Mouse (Mus musculus): ENCODE results near the gene Tbl1xr1. TPM values are rescaled to one million over a fixed set of nuclear protein-coding genes. Genes with fewer than 3 reads are reported as not detected.

Gene Tbl1xr1
- total RNA-seq, 2 experiments from 2014 or later, result 67.1 to 69.4 TPM

- no peak for DNase-seq (ENCODE audit: low spot score in 2 of 2)
Measured at GRCm38 (mm10) chr3:22192931-22193330, 116.5 kb downstream of the Tbl1xr1 start.

- no peak for DNase-seq (ENCODE audit: low spot score in 2 of 2)
Measured at GRCm38 (mm10) chr3:22194185-22194856, 117.9 kb downstream of the Tbl1xr1 start.

GRCm38 (mm10) chr3:22198802-22199201, 122.3 kb downstream of the Tbl1xr1 start:
- DNase-seq (ENCODE audit: low spot score in 2 of 2), result no peak

GRCm38 (mm10) chr3:22204186-22204585, 127.7 kb downstream of the Tbl1xr1 start:
- no peak for DNase-seq (ENCODE audit: low spot score in 2 of 2)

GRCm38 (mm10) chr3:22221557-22221956, 145.1 kb downstream of the Tbl1xr1 start:
- no peak for DNase-seq (ENCODE audit: low spot score in 2 of 2)

GRCm38 (mm10) chr3:22222351-22222750, 145.9 kb downstream of the Tbl1xr1 start:
- no peak for DNase-seq (ENCODE audit: low spot score in 2 of 2)

- no peak for DNase-seq (ENCODE audit: low spot score in 2 of 2)
Measured at GRCm38 (mm10) chr3:22223023-22223422, 146.6 kb downstream of the Tbl1xr1 start.

- no peak for DNase-seq (ENCODE audit: low spot score in 2 of 2)
Measured at GRCm38 (mm10) chr3:22228052-22228451, 151.6 kb downstream of the Tbl1xr1 start.

GRCm38 (mm10) chr3:22230635-22231034, 154.2 kb downstream of the Tbl1xr1 start:
- no peak for DNase-seq (ENCODE audit: low spot score in 2 of 2)

- no peak for DNase-seq (ENCODE audit: low spot score in 2 of 2)
Measured at GRCm38 (mm10) chr3:22238106-22238900, 161.9 kb downstream of the Tbl1xr1 start.

Measured in gastrocnemius, postnatal 4 days (tissue).